Mouse (Mus musculus) ovary, adult 10 weeks (tissue): ENCODE results near the gene Icos. TPM values are rescaled to one million over a fixed set of nuclear protein-coding genes. Genes with fewer than 3 reads are reported as not detected.

Experiments
- polyA plus RNA-seq: library from polyadenylated mRNA; stranded (reverse); fragments of 350-450 nt; fragmentation: Illumina TruSeq; extraction: RNeasy Lipid Tissue Mini Kit (QIAGEN cat#74804); gene quantifications from one replicate; pipeline ENCODE4 v1.2.3, GENCODE M21; 2014

Gene Icos
- polyA plus RNA-seq, result 0.46 TPM

GRCm38 (mm10) chr1:60977641-60978040 is at the start of gene Icos:
Gene Icos, plus strand, starts transcription at chr1:60977927.

Other genes starting within 250 kb of the Icos start
- gene Ctla4, start 90.9 kb upstream of the Icos start, polyA plus RNA-seq, result not detected